Mouse (Mus musculus): Measurements from ENCODE around the gene Trpm8.

- no peak for TF ChIP-seq GATA1 (IDR thresholded peaks at IDR 0.05; ENCODE audit: low read length)
- TF ChIP-seq TAL1 (IDR thresholded peaks at IDR 0.05; ENCODE audit: low read length): no peak
Measured at GRCm38 (mm10) chr1:88306543-88306942, 29.1 kb downstream of the Trpm8 start.
